Comparison of ENCODE assay signal across 23 mouse cellular contexts in the genomic region with DNA sequence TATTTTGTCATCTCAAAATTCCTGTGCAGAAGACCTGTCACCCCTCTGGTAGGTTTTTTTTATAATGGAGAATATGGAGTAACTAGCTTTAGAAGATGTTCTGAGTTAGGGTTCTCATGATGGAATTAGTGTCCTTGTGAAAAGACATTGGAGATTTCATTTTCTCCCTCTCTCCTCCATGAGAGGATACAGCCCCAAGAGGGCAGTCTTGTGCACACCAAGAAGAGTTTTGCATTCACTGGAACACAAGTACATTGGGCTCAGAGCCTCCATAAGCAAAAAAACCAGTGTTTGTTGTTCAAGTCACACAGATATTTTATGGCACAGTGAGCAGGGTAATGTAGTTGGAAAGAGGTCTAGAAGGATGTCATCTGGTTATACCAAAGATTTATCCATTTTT. TPM values are rescaled to one million over a fixed set of nuclear protein-coding genes. Genes with fewer than 3 reads are reported as not detected.
"Had no signal": no experiment of that assay in that cellular context is flagged by ENCODE, and none has a peak within 500 bp of the region (broad histone marks: within the 10 kb centered on the region; RNA-seq: fewer than 3 reads in every experiment).

No protein-coding gene starts in this region.

- H3K9me3 ChIP-seq: limb, embryonic 15.5 days; liver, embryonic 12.5 days; midbrain, embryonic 10.5 days; neural tube, embryonic 12.5 days had no signal

- H3K36me3 ChIP-seq: limb, embryonic 15.5 days; liver, embryonic 12.5 days; midbrain, embryonic 10.5 days; neural tube, embryonic 12.5 days had no signal

- H3K27ac ChIP-seq: limb, embryonic 15.5 days; liver, embryonic 12.5 days; midbrain, embryonic 10.5 days; neural tube, embryonic 12.5 days had no signal

- H3K9ac ChIP-seq: limb, embryonic 15.5 days; liver, embryonic 12.5 days; neural tube, embryonic 12.5 days had no signal

- H3K4me1 ChIP-seq: limb, embryonic 15.5 days; liver, embryonic 12.5 days; midbrain, embryonic 10.5 days; neural tube, embryonic 12.5 days had no signal

- ATAC-seq: liver, embryonic 12.5 days had no signal

- H3K4me2 ChIP-seq: limb, embryonic 15.5 days; liver, embryonic 12.5 days; neural tube, embryonic 12.5 days had no signal

- DNase-seq: kidney, adult 18-20 months; kidney, postnatal 25 days; lung, postnatal 4 days; midbrain, embryonic 14.5 days; spleen, adult 18-20 months; thymus, adult 2 months; thymus, postnatal 25 days had no signal

- H3K4me3 ChIP-seq: limb, embryonic 15.5 days; liver, embryonic 12.5 days; midbrain, embryonic 10.5 days; neural tube, embryonic 12.5 days had no signal

- H3K27me3 ChIP-seq: limb, embryonic 15.5 days; liver, embryonic 12.5 days; neural tube, embryonic 12.5 days had no signal

RNA-seq across cellular contexts. Expression of gene Glp2r, which starts 29.4 kb away (rescaled TPM):
- total RNA-seq: monocyte, adult 5-6 weeks; neutrophil, adult 5-6 weeks had no signal
- polyA plus RNA-seq: kidney, embryonic 14.5 days; midbrain, embryonic 10.5 days; neural tube, embryonic 12.5 days had no signal

RNA-seq across cellular contexts. Expression of gene Gsg1l2, which starts 32.8 kb away (rescaled TPM):
- total RNA-seq: layer of hippocampus, postnatal 10 days; left cerebral cortex, adult 18-20 months; left cerebral cortex, postnatal 14 days; megakaryocyte, adult 5-6 weeks; monocyte, adult 5-6 weeks; neutrophil, adult 5-6 weeks had no signal
- polyA plus RNA-seq: kidney, embryonic 14.5 days; limb, embryonic 11.5 days; limb, embryonic 15.5 days; liver, embryonic 12.5 days; liver, embryonic 16.5 days; lung, embryonic 16.5 days; midbrain, embryonic 10.5 days; midbrain, embryonic 14.5 days; neural tube, embryonic 12.5 days; stomach, embryonic 14.5 days; testis, adult 2 months; thymus, adult 2 months had no signal

RNA-seq across cellular contexts. Expression of gene Rcvrn, which starts 46.4 kb away (rescaled TPM):
- total RNA-seq: megakaryocyte, adult 5-6 weeks; monocyte, adult 5-6 weeks; neutrophil, adult 5-6 weeks had no signal
- polyA plus RNA-seq: kidney, embryonic 14.5 days; limb, embryonic 11.5 days; limb, embryonic 15.5 days; liver, embryonic 12.5 days; liver, embryonic 16.5 days; lung, embryonic 16.5 days; midbrain, embryonic 10.5 days; midbrain, embryonic 14.5 days; neural tube, embryonic 12.5 days; stomach, embryonic 14.5 days; testis, adult 2 months had no signal

RNA-seq across cellular contexts. Expression of gene Dhrs7c, which starts 56.4 kb away (rescaled TPM):
- total RNA-seq: left cerebral cortex, adult 18-20 months; megakaryocyte, adult 5-6 weeks; monocyte, adult 5-6 weeks; neutrophil, adult 5-6 weeks had no signal
- polyA plus RNA-seq: kidney, embryonic 14.5 days; limb, embryonic 11.5 days; liver, embryonic 12.5 days; midbrain, embryonic 10.5 days; midbrain, embryonic 14.5 days; stomach, embryonic 14.5 days; testis, adult 2 months had no signal
